Mouse (Mus musculus) monocyte, adult 2 months (primary cell): ENCODE measurements around the gene Gfi1.

Experiments used
- DNase-seq, 2 experiments: peaks; one replicate each; pipeline ENCODE4 v3.0.0; 2022; ENCODE audit warnings: low spot score in 2 of 2, low read depth in 1 of 2

The Gfi1 gene

GRCm38 (mm10) chr5:107681300-107681699 lies 44.5 kb downstream of the Gfi1 start:
- DNase-seq, result no peak

DNA sequence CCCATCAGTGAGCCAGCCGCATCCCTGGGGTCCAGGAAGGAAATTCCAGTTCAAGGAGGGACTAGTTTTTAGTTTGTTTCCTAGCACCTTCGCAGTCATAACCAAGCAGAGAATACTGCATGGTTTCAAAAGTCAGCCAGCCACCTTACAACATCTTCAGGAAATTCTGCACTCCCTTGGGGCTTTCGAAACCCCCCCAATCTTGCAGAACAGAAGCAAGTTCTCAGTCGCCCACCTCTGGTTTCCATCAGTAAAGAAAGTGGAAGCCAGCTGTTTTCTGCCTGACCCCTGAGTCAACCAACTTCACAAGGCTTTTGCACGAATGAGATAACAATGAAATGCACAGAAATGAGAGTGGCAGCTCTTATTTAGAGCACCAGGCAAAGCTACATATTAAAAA lies 47.4 kb downstream of the Gfi1 start:
- DNase-seq, result no peak
